Mouse (Mus musculus): ENCODE measurements at regions not wholly inside any gene's neighbourhood (a gene's known extent, or its start where the extent isn't known, plus 50 kb on each side); places are given as distances from the start of the nearest gene placed in this dataset.

- Histone ChIP-seq H3K9me3 (replicated peaks) (no peaks in the 10 kb centered on the region), H3K36me3 (replicated peaks) (no peaks in the 10 kb centered on the region), H3K4me3 (ENCODE audit: low read depth, low read length) (no peak overlapping the region), H3K27me3 (ENCODE audit: insufficient read depth, low read length) (peaks cover 17% of the 10 kb centered on the region), H3K4me1 (ENCODE audit: insufficient read depth, low read depth, low read length) (no peaks in the 10 kb centered on the region)
- DNase-seq (ENCODE audit: low spot score) (no peak), ATAC-seq (ENCODE audit: extremely low read depth, insufficient number of reproducible peaks, low FRiP score, poor library complexity, severe bottlenecking) (no peak)
- TF ChIP-seq TAL1 (conservative IDR thresholded peaks at IDR 0.05; ENCODE audit: low read depth, low read length) (no peak), CTCF (IDR thresholded peaks at IDR 0.05; ENCODE audit: low read depth, low read length) (no peak), POLR2AphosphoS5 (IDR thresholded peaks at IDR 0.05; ENCODE audit: insufficient replicate concordance, low read depth, low read length) (no peak), GATA2 (IDR thresholded peaks at IDR 0.05; ENCODE audit: borderline replicate concordance, low read depth, low read length) (no peak), GATA1 (IDR thresholded peaks at IDR 0.05; ENCODE audit: borderline replicate concordance, low read length) (no peak)
These were observed 107.7 kb upstream of the Ankrd1 start for GRCm38 (mm10) chr19:36227418-36228160.

- DNase-seq (ENCODE audit: low spot score) (no peak), ATAC-seq (ENCODE audit: extremely low read depth, insufficient number of reproducible peaks, low FRiP score, poor library complexity, severe bottlenecking) (no peak)
- Histone ChIP-seq H3K4me1 (ENCODE audit: insufficient read depth, low read depth, low read length) (no peaks in the 10 kb centered on the region), H3K27me3 (ENCODE audit: insufficient read depth, low read length) (peaks cover 17% of the 10 kb centered on the region), H3K36me3 (replicated peaks) (no peaks in the 10 kb centered on the region), H3K9me3 (replicated peaks) (no peaks in the 10 kb centered on the region), H3K4me3 (ENCODE audit: low read depth, low read length) (no peak overlapping the region)
- TF ChIP-seq CTCF (IDR thresholded peaks at IDR 0.05; ENCODE audit: low read depth, low read length) (no peak), GATA1 (IDR thresholded peaks at IDR 0.05; ENCODE audit: borderline replicate concordance, low read length) (no peak), TAL1 (conservative IDR thresholded peaks at IDR 0.05; ENCODE audit: low read depth, low read length) (no peak), GATA2 (IDR thresholded peaks at IDR 0.05; ENCODE audit: borderline replicate concordance, low read depth, low read length) (no peak), POLR2AphosphoS5 (IDR thresholded peaks at IDR 0.05; ENCODE audit: insufficient replicate concordance, low read depth, low read length) (no peak)
These were observed 109.4 kb upstream of the Ankrd1 start for GRCm38 (mm10) chr19:36229315-36229714.

GRCm38 (mm10) chr19:36229941-36230340 lies 110.0 kb upstream of the Ankrd1 start:
- H3K4me1 ChIP-seq (ENCODE audit: insufficient read depth, low read depth, low read length), result no peaks in the 10 kb centered on the region
- no peak overlapping the region for H3K4me3 ChIP-seq (ENCODE audit: low read depth, low read length)
- no peaks in the 10 kb centered on the region for H3K36me3 ChIP-seq (replicated peaks)
- ATAC-seq (ENCODE audit: extremely low read depth, insufficient number of reproducible peaks, low FRiP score, poor library complexity, severe bottlenecking) (no peak), DNase-seq (ENCODE audit: low spot score) (no peak)
- no peaks in the 10 kb centered on the region for H3K9me3 ChIP-seq (replicated peaks)
- H3K27me3 ChIP-seq (ENCODE audit: insufficient read depth, low read length), result peaks cover 14% of the 10 kb centered on the region
- TF ChIP-seq CTCF (IDR thresholded peaks at IDR 0.05; ENCODE audit: low read depth, low read length), result no peak
- no peak for TF ChIP-seq GATA2 (IDR thresholded peaks at IDR 0.05; ENCODE audit: borderline replicate concordance, low read depth, low read length)
- no peak for TF ChIP-seq GATA1 (IDR thresholded peaks at IDR 0.05; ENCODE audit: borderline replicate concordance, low read length)
- no peak for TF ChIP-seq POLR2AphosphoS5 (IDR thresholded peaks at IDR 0.05; ENCODE audit: insufficient replicate concordance, low read depth, low read length)
- no peak for TF ChIP-seq TAL1 (conservative IDR thresholded peaks at IDR 0.05; ENCODE audit: low read depth, low read length)

GRCm38 (mm10) chr19:36235131-36235530 lies 113.0 kb upstream of the Pcgf5 start:
- H3K9me3 ChIP-seq (replicated peaks), result no peaks in the 10 kb centered on the region
- no peak for TF ChIP-seq CTCF (IDR thresholded peaks at IDR 0.05; ENCODE audit: low read depth, low read length)
- no peak for TF ChIP-seq POLR2AphosphoS5 (IDR thresholded peaks at IDR 0.05; ENCODE audit: insufficient replicate concordance, low read depth, low read length)
- TF ChIP-seq GATA1 (IDR thresholded peaks at IDR 0.05; ENCODE audit: borderline replicate concordance, low read length), result no peak
- no peak for TF ChIP-seq GATA2 (IDR thresholded peaks at IDR 0.05; ENCODE audit: borderline replicate concordance, low read depth, low read length)

GRCm38 (mm10) chr19:36236576-36237345 lies 111.3 kb upstream of the Pcgf5 start:
- Histone ChIP-seq H3K4me3 (ENCODE audit: low read depth, low read length) (no peak overlapping the region), H3K36me3 (replicated peaks) (no peaks in the 10 kb centered on the region), H3K4me1 (ENCODE audit: insufficient read depth, low read depth, low read length) (no peaks in the 10 kb centered on the region), H3K9me3 (replicated peaks) (no peaks in the 10 kb centered on the region), H3K27me3 (ENCODE audit: insufficient read depth, low read length) (0 out of 2 replicates have a peak, but pooled peaks cover 2% of the 10 kb centered on the region)
- ATAC-seq (ENCODE audit: extremely low read depth, insufficient number of reproducible peaks, low FRiP score, poor library complexity, severe bottlenecking), result no peak
- DNase-seq (ENCODE audit: low spot score), result no peak
- no peak for TF ChIP-seq CTCF (IDR thresholded peaks at IDR 0.05; ENCODE audit: low read depth, low read length)
- no peak for TF ChIP-seq GATA1 (IDR thresholded peaks at IDR 0.05; ENCODE audit: borderline replicate concordance, low read length)
- TF ChIP-seq POLR2AphosphoS5 (IDR thresholded peaks at IDR 0.05; ENCODE audit: insufficient replicate concordance, low read depth, low read length), result no peak
- no peak for TF ChIP-seq GATA2 (IDR thresholded peaks at IDR 0.05; ENCODE audit: borderline replicate concordance, low read depth, low read length)
- TF ChIP-seq TAL1 (conservative IDR thresholded peaks at IDR 0.05; ENCODE audit: low read depth, low read length), result no peak

More at GRCm38 (mm10) chr19:36235131-36235530, 113.0 kb upstream of the Pcgf5 start:
- no peak for ATAC-seq (ENCODE audit: extremely low read depth, insufficient number of reproducible peaks, low FRiP score, poor library complexity, severe bottlenecking)
- Histone ChIP-seq H3K36me3 (replicated peaks) (no peaks in the 10 kb centered on the region), H3K4me1 (ENCODE audit: insufficient read depth, low read depth, low read length) (no peaks in the 10 kb centered on the region), H3K4me3 (ENCODE audit: low read depth, low read length) (no peak overlapping the region), H3K27me3 (ENCODE audit: insufficient read depth, low read length) (no peaks in the 10 kb centered on the region)
- DNase-seq (ENCODE audit: low spot score), result no peak

- no peaks in the 10 kb centered on the region for H3K36me3 ChIP-seq (replicated peaks)
- TF ChIP-seq GATA2 (IDR thresholded peaks at IDR 0.05; ENCODE audit: borderline replicate concordance, low read depth, low read length), result no peak
- no peak for TF ChIP-seq TAL1 (conservative IDR thresholded peaks at IDR 0.05; ENCODE audit: low read depth, low read length)
- TF ChIP-seq GATA1 (IDR thresholded peaks at IDR 0.05; ENCODE audit: borderline replicate concordance, low read length), result no peak
- no peak for TF ChIP-seq CTCF (IDR thresholded peaks at IDR 0.05; ENCODE audit: low read depth, low read length)
- no peak for TF ChIP-seq POLR2AphosphoS5 (IDR thresholded peaks at IDR 0.05; ENCODE audit: insufficient replicate concordance, low read depth, low read length)
- H3K9me3 ChIP-seq (replicated peaks), result no peaks in the 10 kb centered on the region
- H3K4me1 ChIP-seq (ENCODE audit: insufficient read depth, low read depth, low read length), result no peaks in the 10 kb centered on the region
- DNase-seq (ENCODE audit: low spot score) (no peak), ATAC-seq (ENCODE audit: extremely low read depth, insufficient number of reproducible peaks, low FRiP score, poor library complexity, severe bottlenecking) (no peak)
- H3K4me3 ChIP-seq (ENCODE audit: low read depth, low read length), result no peak overlapping the region
- H3K27me3 ChIP-seq (ENCODE audit: insufficient read depth, low read length), result 0 out of 2 replicates have a peak, but pooled peaks cover 2% of the 10 kb centered on the region
These were observed 110.4 kb upstream of the Pcgf5 start for GRCm38 (mm10) chr19:36237751-36238150.

Data from G1E (cell line).